In genomic region chrX:36811377-36811776, GRCm38 (mm10) we compare ENCODE assay signal across 9 mouse cellular contexts. TPM values are rescaled to one million over a fixed set of nuclear protein-coding genes. Genes with fewer than 3 reads are reported as not detected.
DNase-seq lines count a peak whose midpoint lies in the region; ATAC-seq and TF ChIP-seq lines count a peak whose summit lies in the region.
"Had no signal": no experiment of that assay in that cellular context is flagged by ENCODE, and none has a peak within 500 bp of the region (broad histone marks: within the 10 kb centered on the region; RNA-seq: fewer than 3 reads in every experiment).

No protein-coding gene starts in this region.

- H3K9ac ChIP-seq in liver, adult 2 months (ENCODE audit: low read depth, low read length) = no peak overlapping the region
- no peak overlapping the region for H3K9ac ChIP-seq in liver, embryonic 11.5 days (ENCODE audit: low read depth, low read length)
- H3K9ac ChIP-seq in midbrain, embryonic 11.5 days (ENCODE audit: low read length) = no peak overlapping the region

- ATAC-seq in liver, embryonic 11.5 days (replicated peaks; ENCODE audit: low FRiP score) = no peak
- no peak for ATAC-seq in midbrain, embryonic 11.5 days (ENCODE audit: low FRiP score)

- TF ChIP-seq CTCF in liver, adult 2 months (IDR thresholded peaks at IDR 0.05; ENCODE audit: low read depth, low read length) = peak; percentile 33; the same call in 1 of the 2 replicates

- no peaks in the 10 kb centered on the region for H3K27me3 ChIP-seq in liver, adult 2 months (ENCODE audit: control insufficient read depth, insufficient read depth, low read length)
- H3K27me3 ChIP-seq in liver, embryonic 11.5 days (replicated peaks; ENCODE audit: control insufficient read depth, insufficient read depth, low read length) = no peaks in the 10 kb centered on the region
- no peaks in the 10 kb centered on the region for H3K27me3 ChIP-seq in midbrain, embryonic 11.5 days (ENCODE audit: control insufficient read depth, insufficient read depth, low read length)

- H3K4me3 ChIP-seq in liver, adult 2 months (ENCODE audit: insufficient read depth, low read depth, low read length) = no peak overlapping the region
- H3K4me3 ChIP-seq in liver, embryonic 11.5 days (ENCODE audit: low read depth, low read length) = no peak overlapping the region
- no peak overlapping the region for H3K4me3 ChIP-seq in midbrain, embryonic 11.5 days (ENCODE audit: low read depth, low read length)
- H3K4me3 ChIP-seq: limb, embryonic 10.5 days had no signal

- H3K4me2 ChIP-seq in liver, embryonic 11.5 days = no peak overlapping the region
- H3K4me2 ChIP-seq in midbrain, embryonic 11.5 days = no peak overlapping the region

- no peaks in the 10 kb centered on the region for H3K79me2 ChIP-seq in liver, adult 2 months (ENCODE audit: control insufficient read depth, insufficient read depth, low read length)

- peak; percentile 39 for DNase-seq in embryo, embryonic 10 days (ENCODE audit: low spot score)
- DNase-seq in embryo, embryonic 9.5 days (ENCODE audit: extremely low spot score) = no peak
- no peak for DNase-seq in liver, adult 2 months (ENCODE audit: extremely low read depth, low read depth, low spot score)
- no peak for DNase-seq in liver, embryonic 11.5 days (ENCODE audit: low spot score)
- DNase-seq in R1 (ENCODE audit: low read depth, low spot score) = peak; percentile 34
- peak; percentile 44 for DNase-seq in naive thymus-derived CD4-positive, alpha-beta T cell, adult 2 months (ENCODE audit: low read depth)
- DNase-seq in spleen, adult 12 weeks (ENCODE audit: low spot score) = no peak
- DNase-seq in midbrain, embryonic 11.5 days (ENCODE audit: low spot score, missing footprints) = no peak

- no peaks in the 10 kb centered on the region for H3K9me3 ChIP-seq in liver, embryonic 11.5 days (ENCODE audit: control insufficient read depth, low read length)
- no peaks in the 10 kb centered on the region for H3K9me3 ChIP-seq in midbrain, embryonic 11.5 days (ENCODE audit: control insufficient read depth, low read length)
- H3K9me3 ChIP-seq: limb, embryonic 10.5 days had no signal

- no peaks in the 10 kb centered on the region for H3K36me3 ChIP-seq in liver, adult 2 months (ENCODE audit: control insufficient read depth, insufficient read depth, low read length)
- H3K36me3 ChIP-seq in liver, embryonic 11.5 days (ENCODE audit: control insufficient read depth, insufficient read depth, low read length) = no peaks in the 10 kb centered on the region
- no peaks in the 10 kb centered on the region for H3K36me3 ChIP-seq in midbrain, embryonic 11.5 days (ENCODE audit: control insufficient read depth, insufficient read depth, low read length)
- H3K36me3 ChIP-seq: limb, embryonic 10.5 days had no signal

- no peak overlapping the region for H3K27ac ChIP-seq in liver, adult 2 months (replicated peaks; ENCODE audit: insufficient read depth, low read depth, low read length)
- no peak overlapping the region for H3K27ac ChIP-seq in liver, embryonic 11.5 days (ENCODE audit: low read depth, low read length)
- H3K27ac ChIP-seq in midbrain, embryonic 11.5 days (ENCODE audit: low read depth, low read length) = no peak overlapping the region
- H3K27ac ChIP-seq: limb, embryonic 10.5 days had no signal

- no peak for TF ChIP-seq POLR2A in liver, adult 2 months (IDR thresholded peaks at IDR 0.05; ENCODE audit: extremely low read depth, insufficient read depth, low read length)

- WGBS in liver, adult 2 months = 16% methylated on average over 5 of the region's 5 CpGs
- WGBS in liver, embryonic 11.5 days = 37% methylated on average over 5 of the region's 5 CpGs
- 53% methylated on average over 5 of the region's 5 CpGs for WGBS in midbrain, embryonic 11.5 days

- peaks cover 9% of the 10 kb centered on the region; the same call in 1 of the 2 replicates for H3K4me1 ChIP-seq in liver, adult 2 months (ENCODE audit: control insufficient read depth, insufficient read depth, low read length)
- H3K4me1 ChIP-seq in liver, embryonic 11.5 days (replicated peaks; ENCODE audit: control insufficient read depth, insufficient read depth, low read length) = peaks cover 3% of the 10 kb centered on the region; the same call in 1 of the 2 replicates
- H3K4me1 ChIP-seq in midbrain, embryonic 11.5 days (ENCODE audit: control insufficient read depth, insufficient read depth, low read length) = peaks cover 3% of the 10 kb centered on the region; the same call in 1 of the 2 replicates

RNA-seq across cellular contexts. Expression of gene Slc25a5, which starts 15.9 kb away (rescaled TPM):
- 748 and 759 TPM in 2 replicates for total RNA-seq in liver, adult 2 months (2014; rRNA removed)
- 693 and 735 TPM in 2 replicates for polyA plus RNA-seq in liver, adult 2 months (2012; rRNA removed)
- polyA plus RNA-seq in liver, embryonic 11.5 days (2014; fragmentation: Nextera tagmentation; extraction: Ambion mirVana) = 942 and 1,011 TPM in 2 replicates
- 805 and 833 TPM in 2 replicates for polyA plus RNA-seq in midbrain, embryonic 11.5 days (2014; fragmentation: Nextera tagmentation; extraction: Ambion mirVana)

Comparison
In these comparisons a context has a peak if more than half of its experiments do, and no peak if none do; other contexts are left out.
1. DNase-seq: peak in embryo, embryonic 10 days (single experiment), R1 (single experiment) and naive thymus-derived CD4-positive, alpha-beta T cell, adult 2 months (single experiment); none in embryo, embryonic 9.5 days (single experiment), liver, adult 2 months (single experiment), liver, embryonic 11.5 days (single experiment), spleen, adult 12 weeks (single experiment) and midbrain, embryonic 11.5 days (single experiment).